Mouse (Mus musculus): ENCODE data around the gene Tuft1.

GRCm38 (mm10) chr3:94629876-94630275, 28.8 kb downstream of the Tuft1 start:
- TF ChIP-seq CTCF (IDR thresholded peaks at IDR 0.05) (no peak), EP300 (IDR thresholded peaks at IDR 0.05) (no peak)
